Comparison of ENCODE assay signal across 8 mouse cellular contexts in the genomic region with DNA sequence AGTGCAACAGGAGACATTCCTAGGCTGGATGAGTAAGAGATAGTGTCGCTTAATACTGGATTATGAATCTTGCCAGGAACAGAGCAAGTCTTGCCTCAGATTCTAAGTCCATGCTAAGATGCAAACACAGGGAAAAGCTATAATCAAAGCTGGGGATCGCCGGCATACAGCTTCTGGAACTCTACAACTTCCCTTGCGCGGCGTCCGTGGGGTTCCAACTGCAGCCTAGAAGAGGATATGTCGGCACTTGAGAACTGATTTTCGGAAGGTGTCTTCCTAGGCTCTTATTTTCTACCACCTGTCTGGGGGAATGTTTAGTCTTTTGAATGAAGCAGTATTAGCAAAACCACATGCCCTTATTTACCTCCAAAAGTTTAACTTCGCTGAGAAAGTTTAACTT. TPM values are rescaled to one million over a fixed set of nuclear protein-coding genes. Genes with fewer than 3 reads are reported as not detected.
DNase-seq lines count a peak whose midpoint lies in the region; ATAC-seq and TF ChIP-seq lines count a peak whose summit lies in the region.

No protein-coding gene starts in this region.

- peak; percentile 6 for DNase-seq in thymus, adult 2 months
- DNase-seq in thymus, postnatal 10 days (ENCODE audit: low spot score in 2 of 2) = no peak
- no peak for DNase-seq in layer of hippocampus, postnatal 14 days (ENCODE audit: low spot score in 2 of 2)
- no peak for DNase-seq in adrenal gland, adult 18-20 months (ENCODE audit: low spot score in 2 of 2)

- peak overlapping the region; percentile 81 for H3K9ac ChIP-seq in heart, embryonic 15.5 days
- H3K9ac ChIP-seq in limb, embryonic 13.5 days = peak overlapping the region; percentile 73
- peak overlapping the region; percentile 74 for H3K9ac ChIP-seq in stomach, embryonic 16.5 days (ENCODE audit: low read length)

- H3K4me2 ChIP-seq in heart, embryonic 15.5 days = peak overlapping the region; percentile 91
- H3K4me2 ChIP-seq in limb, embryonic 13.5 days (replicated peaks) = peak overlapping the region; percentile 88
- H3K4me2 ChIP-seq in stomach, embryonic 16.5 days (ENCODE audit: low read depth, low read length) = peak overlapping the region; percentile 86

- TF ChIP-seq CTCF in thymus, adult 2 months (IDR thresholded peaks at IDR 0.05; ENCODE audit: borderline replicate concordance, control insufficient read depth, extremely low read depth, insufficient read depth, low read length, poor library complexity) = no peak

- no peaks in the 10 kb centered on the region for H3K36me3 ChIP-seq in thymus, adult 2 months (ENCODE audit: control insufficient read depth, insufficient read depth, low read length)
- H3K36me3 ChIP-seq in heart, embryonic 15.5 days = no peaks in the 10 kb centered on the region
- no peaks in the 10 kb centered on the region for H3K36me3 ChIP-seq in limb, embryonic 13.5 days
- H3K36me3 ChIP-seq in stomach, embryonic 16.5 days (ENCODE audit: control insufficient read depth, insufficient read depth, low read length) = no peaks in the 10 kb centered on the region

- H3K4me3 ChIP-seq in thymus, adult 2 months (ENCODE audit: control insufficient read depth, insufficient read depth, low read length) = no peak overlapping the region
- H3K4me3 ChIP-seq in heart, embryonic 15.5 days = peak overlapping the region; percentile 78
- peak overlapping the region; percentile 79 for H3K4me3 ChIP-seq in limb, embryonic 13.5 days
- peak overlapping the region; percentile 66 for H3K4me3 ChIP-seq in stomach, embryonic 16.5 days (replicated peaks; ENCODE audit: low read length)

- peaks cover 9% of the 10 kb centered on the region; the same call in 1 of the 2 replicates for H3K4me1 ChIP-seq in thymus, adult 2 months (replicated peaks; ENCODE audit: control insufficient read depth, insufficient read depth, low read length)
- peaks cover 26% of the 10 kb centered on the region for H3K4me1 ChIP-seq in heart, embryonic 15.5 days (replicated peaks)
- peaks cover 20% of the 10 kb centered on the region for H3K4me1 ChIP-seq in limb, embryonic 13.5 days
- H3K4me1 ChIP-seq in stomach, embryonic 16.5 days (ENCODE audit: control insufficient read depth, insufficient read depth, low read length) = peaks cover 6% of the 10 kb centered on the region

- no peaks in the 10 kb centered on the region for H3K9me3 ChIP-seq in heart, embryonic 15.5 days (replicated peaks)
- H3K9me3 ChIP-seq in limb, embryonic 13.5 days = no peaks in the 10 kb centered on the region
- H3K9me3 ChIP-seq in stomach, embryonic 16.5 days (replicated peaks; ENCODE audit: control insufficient read depth, low read length) = no peaks in the 10 kb centered on the region

- no peak overlapping the region for H3K27ac ChIP-seq in thymus, adult 2 months (ENCODE audit: control insufficient read depth, insufficient read depth, low read length)
- peak overlapping the region; percentile 95 for H3K27ac ChIP-seq in heart, embryonic 15.5 days
- peak overlapping the region; percentile 48; the same call in 1 of the 2 replicates for H3K27ac ChIP-seq in limb, embryonic 13.5 days
- H3K27ac ChIP-seq in stomach, embryonic 16.5 days (ENCODE audit: low read length) = no peak overlapping the region; the same call in 1 of the 2 replicates

- TF ChIP-seq POLR2A in thymus, adult 2 months (IDR thresholded peaks at IDR 0.05; ENCODE audit: control insufficient read depth, extremely low read depth, insufficient read depth, low read length, poor library complexity) = no peak

- ATAC-seq in heart, embryonic 15.5 days (replicated peaks; ENCODE audit: insufficient number of reproducible peaks, insufficient read depth, low FRiP score, low read depth) = no peak
- ATAC-seq in limb, embryonic 13.5 days (ENCODE audit: low FRiP score, low read depth) = no peak
- ATAC-seq in stomach, embryonic 16.5 days (ENCODE audit: insufficient read depth, low FRiP score) = no peak
- ATAC-seq in granulocyte monocyte progenitor cell, adult 5-6 weeks (replicated peaks; ENCODE audit: poor library complexity, severe bottlenecking) = no peak

- H3K27me3 ChIP-seq in thymus, adult 2 months (ENCODE audit: control insufficient read depth, insufficient read depth, low read length) = no peaks in the 10 kb centered on the region
- H3K27me3 ChIP-seq in heart, embryonic 15.5 days = 0 out of 2 replicates have a peak, but pooled peaks cover 4% of the 10 kb centered on the region
- H3K27me3 ChIP-seq in limb, embryonic 13.5 days = no peaks in the 10 kb centered on the region
- H3K27me3 ChIP-seq in stomach, embryonic 16.5 days (ENCODE audit: control insufficient read depth, insufficient read depth, low read length) = no peaks in the 10 kb centered on the region

- 65% methylated on average over 10 of the region's 10 CpGs for WGBS in thymus, adult 2 months
- 43% methylated on average over 10 of the region's 10 CpGs for WGBS in heart, embryonic 15.5 days
- 50% methylated on average over 10 of the region's 10 CpGs for WGBS in limb, embryonic 13.5 days
- WGBS in stomach, embryonic 16.5 days = 46% methylated on average over 10 of the region's 10 CpGs

RNA-seq across cellular contexts. Expression of a gene that starts 0.9 kb away (rescaled TPM):
- polyA plus RNA-seq in thymus, adult 2 months (2012; rRNA removed) = 10.9 and 13.2 TPM in 2 replicates
- polyA plus RNA-seq in heart, embryonic 15.5 days (2015; fragmentation: Nextera tagmentation; extraction: Ambion mirVana) = 55.5 and 58.9 TPM in 2 replicates
- polyA plus RNA-seq in limb, embryonic 13.5 days (2015; fragmentation: Nextera tagmentation; extraction: Ambion mirVana) = 35.6 and 36.5 TPM in 2 replicates
- 47.4 and 48.2 TPM in 2 replicates for polyA plus RNA-seq in stomach, embryonic 16.5 days (2015; fragmentation: Nextera tagmentation; extraction: Ambion mirVana)
- total RNA-seq in layer of hippocampus, postnatal 14 days (2021) = 10 to 100 TPM; 45.5 to 51.4 TPM
- 10.4 and 13.2 TPM in 2 replicates for total RNA-seq in granulocyte monocyte progenitor cell, adult 5-6 weeks (2014; fragmentation: Nextera tagmentation)
- total RNA-seq in granulocyte monocyte progenitor cell, adult 5-6 weeks (2017) = 8.0 and 10.9 TPM in 2 replicates
- 100 to 1,000 TPM; 209 to 223 TPM for total RNA-seq in adrenal gland, adult 18-20 months (2021)

RNA-seq across cellular contexts. Expression of a gene that starts 1.3 kb away (rescaled TPM):
- 17.2 and 24.5 TPM in 2 replicates for polyA plus RNA-seq in thymus, adult 2 months (2012; rRNA removed)
- 13.3 and 15.1 TPM in 2 replicates for polyA plus RNA-seq in heart, embryonic 15.5 days (2015; fragmentation: Nextera tagmentation; extraction: Ambion mirVana)
- 26.8 and 27.5 TPM in 2 replicates for polyA plus RNA-seq in limb, embryonic 13.5 days (2015; fragmentation: Nextera tagmentation; extraction: Ambion mirVana)
- polyA plus RNA-seq in stomach, embryonic 16.5 days (2015; fragmentation: Nextera tagmentation; extraction: Ambion mirVana) = 16.3 and 16.9 TPM in 2 replicates
- total RNA-seq in layer of hippocampus, postnatal 14 days (2021) = 10 to 100 TPM; 17.4 to 20.3 TPM
- total RNA-seq in granulocyte monocyte progenitor cell, adult 5-6 weeks (2014; fragmentation: Nextera tagmentation) = 13.3 and 19.3 TPM in 2 replicates
- total RNA-seq in granulocyte monocyte progenitor cell, adult 5-6 weeks (2017) = 11.1 and 24.3 TPM in 2 replicates
- 10 to 100 TPM; 15.6 to 15.9 TPM for total RNA-seq in adrenal gland, adult 18-20 months (2021)

RNA-seq across cellular contexts. Expression of a gene that starts 32.9 kb away (rescaled TPM):
- 7.1 and 7.6 TPM in 2 replicates for polyA plus RNA-seq in thymus, adult 2 months (2012; rRNA removed)
- polyA plus RNA-seq in heart, embryonic 15.5 days (2015; fragmentation: Nextera tagmentation; extraction: Ambion mirVana) = 19.7 and 22.2 TPM in 2 replicates
- polyA plus RNA-seq in limb, embryonic 13.5 days (2015; fragmentation: Nextera tagmentation; extraction: Ambion mirVana) = 27.8 and 27.9 TPM in 2 replicates
- 25.8 and 25.9 TPM in 2 replicates for polyA plus RNA-seq in stomach, embryonic 16.5 days (2015; fragmentation: Nextera tagmentation; extraction: Ambion mirVana)
- 10 to 100 TPM; 12.1 to 12.2 TPM for total RNA-seq in layer of hippocampus, postnatal 14 days (2021)
- total RNA-seq in granulocyte monocyte progenitor cell, adult 5-6 weeks (2014; fragmentation: Nextera tagmentation) = 26.0 and 28.1 TPM in 2 replicates
- 32.4 and 37.8 TPM in 2 replicates for total RNA-seq in granulocyte monocyte progenitor cell, adult 5-6 weeks (2017)
- total RNA-seq in adrenal gland, adult 18-20 months (2021) = 10 to 100 TPM; 14.3 to 20.2 TPM

RNA-seq across cellular contexts. Expression of a gene that starts 41.0 kb away (rescaled TPM):
- polyA plus RNA-seq in thymus, adult 2 months (2012; rRNA removed) = 0.42 and 0.73 TPM in 2 replicates
- 1.1 and 1.5 TPM in 2 replicates for polyA plus RNA-seq in heart, embryonic 15.5 days (2015; fragmentation: Nextera tagmentation; extraction: Ambion mirVana)
- polyA plus RNA-seq in limb, embryonic 13.5 days (2015; fragmentation: Nextera tagmentation; extraction: Ambion mirVana) = 1.0 and 1.3 TPM in 2 replicates
- polyA plus RNA-seq in stomach, embryonic 16.5 days (2015; fragmentation: Nextera tagmentation; extraction: Ambion mirVana) = 0.70 and 0.89 TPM in 2 replicates
- 1 to 10 TPM; 7.1 to 8.3 TPM for total RNA-seq in layer of hippocampus, postnatal 14 days (2021)
- 3.4 TPM in 1 of 2 replicates, not detected in the other for total RNA-seq in granulocyte monocyte progenitor cell, adult 5-6 weeks (2014; fragmentation: Nextera tagmentation)
- total RNA-seq in granulocyte monocyte progenitor cell, adult 5-6 weeks (2017) = 1.8 and 5.4 TPM in 2 replicates
- total RNA-seq in adrenal gland, adult 18-20 months (2021) = 1 to 10 TPM; 1.4 to 1.5 TPM

RNA-seq across cellular contexts. Expression of a gene that starts 41.1 kb away (rescaled TPM):
- polyA plus RNA-seq in thymus, adult 2 months (2012; rRNA removed) = 24.6 and 24.8 TPM in 2 replicates
- 30.3 and 32.2 TPM in 2 replicates for polyA plus RNA-seq in heart, embryonic 15.5 days (2015; fragmentation: Nextera tagmentation; extraction: Ambion mirVana)
- 10.2 and 11.6 TPM in 2 replicates for polyA plus RNA-seq in limb, embryonic 13.5 days (2015; fragmentation: Nextera tagmentation; extraction: Ambion mirVana)
- 26.0 and 27.0 TPM in 2 replicates for polyA plus RNA-seq in stomach, embryonic 16.5 days (2015; fragmentation: Nextera tagmentation; extraction: Ambion mirVana)
- total RNA-seq in layer of hippocampus, postnatal 14 days (2021) = 10 to 100 TPM; 24.9 to 26.3 TPM
- total RNA-seq in granulocyte monocyte progenitor cell, adult 5-6 weeks (2014; fragmentation: Nextera tagmentation) = 20.8 and 34.2 TPM in 2 replicates
- total RNA-seq in granulocyte monocyte progenitor cell, adult 5-6 weeks (2017) = 14.0 and 30.8 TPM in 2 replicates
- 100 to 1,000 TPM in 1 of 2 experiments, 10 to 100 TPM in 1; 77.4 to 111 TPM for total RNA-seq in adrenal gland, adult 18-20 months (2021)

Comparison
In these comparisons a context has a peak if more than half of its experiments do, and no peak if none do; other contexts are left out.
1. H3K27ac ChIP-seq: peak in heart, embryonic 15.5 days (single experiment) and limb, embryonic 13.5 days (single experiment); none in thymus, adult 2 months (single experiment) and stomach, embryonic 16.5 days (single experiment).
2. Peak in every context shown above with its lines, with median percentiles within 50 percentile points of each other: H3K4me2 ChIP-seq and H3K9ac ChIP-seq.